Mouse (Mus musculus) left cerebral cortex, postnatal 10 days (tissue): Measurements from ENCODE around the gene Hmgcr. TPM values are rescaled to one million over a fixed set of nuclear protein-coding genes. Genes with fewer than 3 reads are reported as not detected.

Experiments used
- total RNA-seq, 2 experiments: library from RNA; stranded (reverse); gene quantifications; 2 replicates each; pipeline ENCODE4 v1.2.3; 2021

Gene Hmgcr
- total RNA-seq, 2 experiments from 2014 or later, result 314 to 328 TPM

Other genes with a start within 250 kb of the Hmgcr start
- under 1 TPM; 0.18 to 0.24 TPM for gene Ankdd1b, start 199.7 kb downstream of the Hmgcr start, total RNA-seq
- not detected for gene Gm17622, start 180.2 kb downstream of the Hmgcr start, total RNA-seq
- gene Polk, start 128.4 kb downstream of the Hmgcr start, total RNA-seq, result 10 to 100 TPM in 1 of 2 experiments, 1 to 10 TPM in 1; 9.7 to 11.0 TPM
- 10 to 100 TPM; 57.8 to 63.2 TPM for gene Col4a3bp, start 128.3 kb downstream of the Hmgcr start, total RNA-seq
- gene Ankrd31, start 77.3 kb upstream of the Hmgcr start, total RNA-seq, result under 1 TPM; 0.30 to 0.39 TPM